Mouse (Mus musculus): Measurements from ENCODE around the gene Inpp5a. TPM values are rescaled to one million over a fixed set of nuclear protein-coding genes. Genes with fewer than 3 reads are reported as not detected.
A peak's percentile ranks its signal among the peaks of the same experiment; 100 is the strongest.

The Inpp5a gene
- total RNA-seq, 4 experiments from 2014 or later: 85.2 to 98.8 (median 89.6) TPM

- DNase-seq: no peak
Observed at GRCm38 (mm10) chr7:139583094-139583737, 194.3 kb downstream of the Inpp5a start.

DNA sequence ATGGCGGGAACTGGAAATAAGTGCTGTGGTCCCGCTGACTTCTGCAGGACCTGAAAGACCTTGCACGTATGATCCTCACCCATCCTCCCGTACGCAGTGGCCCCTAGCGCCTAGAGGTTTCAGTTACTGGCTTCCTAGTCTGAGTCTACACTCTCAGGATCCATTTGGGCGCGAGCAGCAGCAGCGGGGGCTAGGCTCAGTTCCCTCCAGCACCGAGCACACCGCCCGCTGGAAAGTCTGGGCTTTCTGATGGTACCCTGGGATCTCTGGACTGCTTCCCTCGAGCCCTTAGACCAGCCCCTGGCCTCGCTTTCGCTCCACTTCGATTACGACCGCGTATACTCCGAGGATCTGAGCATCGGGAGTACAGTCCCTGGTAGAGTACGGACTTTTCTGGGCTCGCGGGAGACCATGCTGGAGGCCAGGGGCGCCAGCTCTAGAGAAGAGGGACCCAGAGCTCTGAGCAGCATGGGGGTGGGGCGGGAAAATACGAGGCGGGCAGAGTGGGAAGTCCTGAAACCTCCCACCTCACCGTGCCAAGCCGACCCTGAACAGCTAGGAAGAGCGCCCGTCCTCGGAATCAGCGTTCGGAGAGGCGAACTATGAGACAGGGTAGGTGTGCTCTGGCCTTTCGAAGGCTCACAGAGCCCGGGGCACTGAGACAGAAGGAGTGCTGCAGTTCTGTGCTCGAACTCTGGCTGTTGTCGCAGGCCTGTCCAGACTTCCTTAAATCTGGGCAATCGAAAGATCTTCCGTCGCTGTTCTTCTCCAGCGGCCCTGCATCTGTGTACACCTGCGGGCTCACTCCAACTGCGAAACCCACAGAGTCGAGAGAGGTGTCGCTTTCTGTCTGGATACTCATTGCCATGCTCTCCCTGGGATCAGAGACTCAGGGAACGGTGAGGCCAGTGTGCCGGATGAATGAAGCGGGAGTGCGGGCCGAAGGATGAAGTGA is 195.6 kb downstream of the Inpp5a start:
- DNase-seq: no peak

GRCm38 (mm10) chr7:139585183-139585821 is 196.4 kb downstream of the Inpp5a start:
- DNase-seq: no peak

DNA sequence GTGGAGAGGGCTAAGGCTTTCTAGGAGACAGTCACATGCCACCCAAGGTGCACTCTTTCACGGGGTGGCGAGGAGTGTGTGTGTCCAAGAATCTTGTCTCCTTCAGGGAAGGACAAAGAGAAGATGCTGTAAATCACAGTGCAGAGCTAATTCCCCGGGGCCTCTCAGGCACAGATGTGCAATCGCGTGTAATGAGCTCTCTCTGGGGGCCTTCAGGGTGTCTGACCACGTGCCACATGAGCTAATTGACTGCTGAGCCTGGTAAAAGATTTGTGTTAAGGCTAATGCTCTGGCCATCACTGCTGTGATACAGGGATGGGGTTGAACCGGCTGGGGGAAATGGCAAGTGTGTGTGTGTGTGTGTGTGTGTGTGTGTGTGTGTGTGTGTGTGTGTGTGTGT is 199.0 kb downstream of the Inpp5a start:
- DNase-seq: no peak

DNA sequence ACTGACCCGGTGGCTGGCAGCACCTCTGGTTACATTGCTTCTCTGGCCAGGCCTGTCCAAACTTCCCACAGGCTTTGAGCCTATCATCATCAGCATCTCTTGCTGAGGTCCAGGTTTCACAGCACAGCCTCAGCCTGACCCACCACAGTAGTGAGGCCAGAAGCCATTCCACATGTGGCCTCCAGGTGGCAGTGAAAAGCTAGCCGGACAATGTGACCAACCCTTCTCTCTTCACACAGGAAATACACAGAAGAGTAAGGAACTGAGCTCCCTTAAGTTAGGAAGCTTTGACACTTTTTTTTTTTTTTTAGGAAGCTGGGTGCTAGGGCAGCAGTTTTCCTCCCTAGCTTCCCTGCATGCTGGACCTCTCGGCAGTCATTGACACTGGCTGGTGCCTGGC is 201.4 kb downstream of the Inpp5a start:
- no peak for DNase-seq

DNA sequence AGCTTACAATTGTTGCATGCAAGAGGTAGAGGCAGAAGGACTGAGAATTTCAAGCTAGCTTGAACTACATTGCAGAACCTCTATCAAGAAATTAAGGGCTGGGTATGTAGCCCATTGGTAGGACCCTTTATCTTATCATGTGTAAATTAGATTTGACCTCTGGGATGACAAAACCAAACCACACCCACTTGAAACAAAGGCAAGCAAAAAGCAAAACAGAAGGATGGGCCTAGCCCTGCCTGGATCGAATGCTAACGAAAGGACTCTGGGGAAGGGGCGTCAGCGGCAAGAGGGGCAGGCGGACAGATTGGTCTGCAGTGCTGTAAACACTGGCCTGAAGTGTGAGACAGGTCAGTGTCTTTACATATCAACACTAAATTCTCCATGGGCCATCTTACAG is 202.4 kb downstream of the Inpp5a start:
- DNase-seq: no peak

- DNase-seq: no peak
Observed at GRCm38 (mm10) chr7:139595311-139595710, 206.4 kb downstream of the Inpp5a start.

DNA sequence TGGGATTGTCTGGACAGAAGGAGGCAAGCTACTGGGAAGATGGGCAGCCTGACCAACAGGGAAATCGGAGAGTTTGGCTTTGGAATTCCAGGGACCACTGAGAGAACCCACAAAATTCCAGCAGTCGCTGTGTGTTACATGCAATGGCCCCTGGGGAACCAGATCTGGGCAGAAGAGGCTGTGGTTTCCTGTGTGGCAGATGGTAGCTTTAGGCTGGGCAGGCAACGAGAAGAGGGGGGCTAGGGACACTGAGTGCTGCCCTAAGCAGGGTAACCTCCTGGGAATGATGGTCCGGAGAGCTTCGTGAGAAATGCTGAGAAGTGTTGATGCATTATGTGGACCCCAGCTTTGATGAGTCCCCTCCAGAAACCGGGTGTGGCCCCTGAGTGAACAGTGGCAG is 207.0 kb downstream of the Inpp5a start:
- DNase-seq: no peak

DNA sequence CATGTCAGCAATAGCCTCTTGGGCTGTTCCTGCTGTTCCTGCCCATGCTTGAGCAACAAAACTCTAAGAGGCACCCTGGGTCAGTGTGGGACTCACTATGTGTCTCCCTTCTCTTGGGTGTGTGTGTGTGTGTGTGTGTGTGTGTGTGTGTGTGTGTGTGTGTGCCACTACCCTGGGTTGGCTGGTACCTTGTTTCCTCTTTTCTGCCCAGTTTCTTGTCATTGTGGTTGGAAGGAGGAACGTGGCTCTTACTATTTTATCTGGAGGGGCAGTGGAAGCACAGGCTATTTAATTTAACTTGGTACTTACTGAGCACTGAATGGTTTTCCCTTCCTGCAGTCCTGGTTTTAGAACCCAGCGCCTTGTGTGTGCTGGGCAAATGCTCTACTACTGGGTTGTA is 221.4 kb downstream of the Inpp5a start:
- DNase-seq: no peak

DNA sequence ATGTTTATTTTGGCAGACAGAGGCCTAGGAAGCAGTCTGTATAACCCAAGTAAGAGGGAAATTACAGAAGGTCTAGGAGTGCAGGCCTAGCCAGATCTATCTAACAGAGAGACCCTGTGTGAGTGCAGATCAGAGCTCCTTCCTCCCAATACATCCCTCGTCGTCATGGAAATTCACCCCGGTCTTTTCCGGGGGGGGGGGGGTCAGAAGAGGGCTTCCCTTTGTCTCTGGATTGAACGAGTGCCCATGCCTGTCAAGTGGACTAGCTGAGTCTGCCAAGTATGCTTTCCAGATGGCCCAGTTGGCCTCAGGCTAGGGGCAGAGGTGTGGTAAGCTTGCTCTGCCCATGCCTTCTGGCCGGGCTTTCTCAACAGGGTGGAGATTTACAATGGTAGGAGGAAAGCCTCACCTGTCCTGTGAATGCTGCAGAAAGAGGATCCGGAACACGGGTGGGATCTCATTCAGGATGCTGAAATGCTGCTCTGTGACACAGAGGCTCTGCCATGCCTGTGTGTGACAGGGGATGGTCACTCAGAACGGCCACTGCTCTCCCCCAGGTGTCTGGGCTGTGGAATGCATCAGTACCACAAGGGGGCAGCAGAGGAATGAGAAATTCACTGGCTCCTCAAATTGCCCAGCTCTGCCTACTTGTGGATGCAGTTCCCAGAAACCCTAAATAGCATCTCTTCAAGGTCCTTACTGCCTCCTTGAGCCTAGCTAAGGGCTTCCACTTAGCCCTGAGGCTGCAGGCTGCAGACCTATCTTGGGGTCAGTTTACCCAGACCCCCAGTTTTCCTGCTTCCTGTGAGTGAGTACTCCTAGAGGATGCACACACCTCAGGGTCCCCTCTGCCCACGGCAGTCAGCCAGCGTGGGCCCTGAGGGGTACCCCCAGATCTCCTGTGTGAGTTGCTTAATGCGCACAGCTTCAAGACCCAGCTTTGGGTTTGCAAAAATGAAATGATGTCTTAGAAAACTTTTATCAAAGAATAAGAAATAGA is 227.2 kb downstream of the Inpp5a start:
- peak; percentile 34 for DNase-seq

- DNase-seq: no peak
Observed at GRCm38 (mm10) chr7:139622568-139622967, 233.7 kb downstream of the Inpp5a start.

GRCm38 (mm10) chr7:139625156-139625555 is 236.2 kb downstream of the Inpp5a start:
- DNase-seq: no peak

Other genes starting within 250 kb of the Inpp5a start
- gene Lrrc27, start 176.1 kb upstream of the Inpp5a start, total RNA-seq (2022): 10 to 100 TPM in 1 of 4 experiments, 1 to 10 TPM in 3; 6.5 to 10.4 (median 7.7) TPM
- gene Stk32c, start 175.8 kb upstream of the Inpp5a start, total RNA-seq (2022): 1 to 10 TPM; 4.0 to 6.7 (median 5.4) TPM
- 10 to 100 TPM; 13.5 to 20.4 (median 17.0) TPM for gene Pwwp2b, start 140.6 kb upstream of the Inpp5a start, total RNA-seq (2022)
- under 1 TPM in 3 of 4 experiments, not detected in 1; 0.21 to 0.26 (median 0.24) TPM for gene Nkx6-2, start 193.7 kb downstream of the Inpp5a start, total RNA-seq (2022)